ENCODE assay signal across 15 mouse cellular contexts in the genomic region with DNA sequence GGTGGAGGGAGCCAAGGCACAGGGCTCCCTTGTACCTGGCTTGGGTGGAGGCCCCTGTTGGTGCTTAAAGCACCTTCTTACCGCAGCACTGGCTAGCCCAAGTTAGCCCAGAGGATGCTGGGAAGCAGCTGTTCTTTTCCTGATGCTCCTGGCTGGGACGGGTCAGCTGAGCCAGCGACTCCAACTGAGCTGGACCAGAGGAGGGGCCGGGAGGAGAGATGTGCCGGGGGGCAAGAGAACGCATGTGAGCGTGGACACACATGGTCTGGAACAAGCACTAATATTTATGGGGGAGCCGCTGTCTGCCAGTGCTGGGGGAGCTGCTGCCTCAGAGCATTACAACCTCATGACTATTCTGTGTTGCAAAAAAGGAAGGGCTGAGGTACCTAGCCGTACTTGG. TPM values are rescaled to one million over a fixed set of nuclear protein-coding genes. Genes with fewer than 3 reads are reported as not detected.
A peak's percentile ranks its signal among the peaks of the same experiment; 100 is the strongest.
DNase-seq lines count a peak whose midpoint lies in the region; ATAC-seq and TF ChIP-seq lines count a peak whose summit lies in the region.
"Had no signal": no experiment of that assay in that cellular context is flagged by ENCODE, and none has a peak within 500 bp of the region (broad histone marks: within the 10 kb centered on the region; RNA-seq: fewer than 3 reads in every experiment).

No protein-coding gene starts in this region.

- H3K9me3 ChIP-seq in hindbrain, embryonic 10.5 days, result no peaks in the 10 kb centered on the region
- no peaks in the 10 kb centered on the region for H3K9me3 ChIP-seq in hindbrain, embryonic 14.5 days (ENCODE audit: control insufficient read depth, low read length)
- no peaks in the 10 kb centered on the region for H3K9me3 ChIP-seq in ES-E14 (ENCODE audit: control insufficient read depth, insufficient read depth, low read depth, low read length)
- H3K9me3 ChIP-seq in embryonic facial prominence, embryonic 13.5 days, result no peaks in the 10 kb centered on the region
- H3K9me3 ChIP-seq in limb, embryonic 15.5 days, result no peaks in the 10 kb centered on the region
- H3K9me3 ChIP-seq: neural tube, embryonic 13.5 days had no signal

- no peak for ATAC-seq in hindbrain, embryonic 14.5 days (ENCODE audit: low FRiP score)
- no peak for ATAC-seq in embryonic facial prominence, embryonic 13.5 days (ENCODE audit: insufficient number of reproducible peaks, insufficient read depth, low FRiP score, low TSS enrichment, low read depth)
- no peak; the same call in 1 of the 2 replicates for ATAC-seq in limb, embryonic 15.5 days (ENCODE audit: insufficient number of reproducible peaks, low FRiP score, low TSS enrichment, low read depth)

- no peak for TF ChIP-seq CTCF in thymus, adult 2 months (IDR thresholded peaks at IDR 0.05; ENCODE audit: borderline replicate concordance, control insufficient read depth, extremely low read depth, insufficient read depth, low read length, poor library complexity)

- in situ Hi-C loops in ES-E14 (cut with MboI; ENCODE audit: low sequenced_read_pairs in 2 of 2, unreplicated experiment in 2 of 2), result no loop called here

- peaks cover 17% of the 10 kb centered on the region for H3K36me3 ChIP-seq in hindbrain, embryonic 10.5 days
- H3K36me3 ChIP-seq in hindbrain, embryonic 14.5 days (replicated peaks; ENCODE audit: control insufficient read depth, insufficient read depth), result peaks cover 19% of the 10 kb centered on the region
- H3K36me3 ChIP-seq in ES-E14 (ENCODE audit: control insufficient read depth, insufficient read depth, low read length, poor library complexity, severe bottlenecking), result peaks cover 2% of the 10 kb centered on the region; the same call in 1 of the 2 replicates
- H3K36me3 ChIP-seq in embryonic facial prominence, embryonic 13.5 days, result peaks cover 21% of the 10 kb centered on the region
- peaks cover 16% of the 10 kb centered on the region for H3K36me3 ChIP-seq in limb, embryonic 15.5 days
- H3K36me3 ChIP-seq in thymus, adult 2 months (ENCODE audit: control insufficient read depth, insufficient read depth, low read length), result peaks cover 12% of the 10 kb centered on the region; the same call in 1 of the 2 replicates

- 48% methylated on average over 9 of the region's 9 CpGs for WGBS in hindbrain, embryonic 10.5 days
- WGBS in hindbrain, embryonic 14.5 days, result 55% methylated on average over 9 of the region's 9 CpGs
- WGBS in embryonic facial prominence, embryonic 13.5 days, result 30% methylated on average over 9 of the region's 9 CpGs
- WGBS in limb, embryonic 15.5 days, result 27% methylated on average over 9 of the region's 9 CpGs
- 91% methylated on average over 9 of the region's 9 CpGs for WGBS in thymus, adult 2 months

- H3K4me2 ChIP-seq in hindbrain, embryonic 14.5 days (replicated peaks), result no peak overlapping the region
- peak overlapping the region; percentile 46 for H3K4me2 ChIP-seq in embryonic facial prominence, embryonic 13.5 days
- H3K4me2 ChIP-seq in limb, embryonic 15.5 days, result peak overlapping the region; percentile 36
- H3K4me2 ChIP-seq: neural tube, embryonic 13.5 days had no signal

- TF ChIP-seq POLR2A in thymus, adult 2 months (IDR thresholded peaks at IDR 0.05; ENCODE audit: control insufficient read depth, extremely low read depth, insufficient read depth, low read length, poor library complexity), result no peak

- DNase-seq in hindbrain, embryonic 10.5 days (ENCODE audit: low spot score), result no peak
- DNase-seq in hindbrain, embryonic 14.5 days (ENCODE audit: low spot score), result no peak
- DNase-seq in ES-E14 (ENCODE audit: low read depth, low spot score), result no peak
- DNase-seq in heart, adult 9 months (ENCODE audit: low spot score in 2 of 2), result no peak
- DNase-seq in thymus, adult 2 months, result no peak
- DNase-seq: cerebellum, postnatal 25 days; heart, adult 18-20 months; kidney, adult 8-10 months; right cerebral cortex, postnatal 25 days had no signal

- H3K4me3 ChIP-seq in hindbrain, embryonic 10.5 days, result no peak overlapping the region
- no peak overlapping the region for H3K4me3 ChIP-seq in hindbrain, embryonic 14.5 days (replicated peaks; ENCODE audit: low read length)
- peak overlapping the region; percentile 35 to 46; a peak in 3 of 4 replicates for H3K4me3 ChIP-seq in ES-E14 (ENCODE audit: insufficient read depth in 1 of 2, low read depth in 1 of 2, low read length in 2 of 2, poor library complexity in 1 of 2, severe bottlenecking in 1 of 2)
- H3K4me3 ChIP-seq in embryonic facial prominence, embryonic 13.5 days, result no peak overlapping the region
- H3K4me3 ChIP-seq in limb, embryonic 15.5 days, result no peak overlapping the region
- no peak overlapping the region for H3K4me3 ChIP-seq in thymus, adult 2 months (ENCODE audit: control insufficient read depth, insufficient read depth, low read length)
- H3K4me3 ChIP-seq: neural tube, embryonic 13.5 days had no signal

- peak overlapping the region; percentile 51 for H3K27ac ChIP-seq in hindbrain, embryonic 10.5 days
- no peak overlapping the region for H3K27ac ChIP-seq in hindbrain, embryonic 14.5 days
- no peak overlapping the region for H3K27ac ChIP-seq in ES-E14 (ENCODE audit: insufficient read depth, low read depth, low read length, poor library complexity, severe bottlenecking)
- H3K27ac ChIP-seq in embryonic facial prominence, embryonic 13.5 days, result peak overlapping the region; percentile 92
- peak overlapping the region; percentile 94 for H3K27ac ChIP-seq in limb, embryonic 15.5 days
- no peak overlapping the region for H3K27ac ChIP-seq in thymus, adult 2 months (ENCODE audit: control insufficient read depth, insufficient read depth, low read length)
- H3K27ac ChIP-seq: liver, embryonic 14.5 days; neural tube, embryonic 13.5 days had no signal

- peaks cover 40% of the 10 kb centered on the region for H3K4me1 ChIP-seq in hindbrain, embryonic 10.5 days (replicated peaks)
- H3K4me1 ChIP-seq in hindbrain, embryonic 14.5 days (replicated peaks; ENCODE audit: control insufficient read depth, insufficient read depth, low read length), result no peaks in the 10 kb centered on the region
- H3K4me1 ChIP-seq in ES-E14 (ENCODE audit: control insufficient read depth in 2 of 2, insufficient read depth in 2 of 2, low read length in 2 of 2, poor library complexity in 1 of 2), result peaks cover 3 to 19% of the 10 kb centered on the region in 2 experiments; a peak in 1 of 4 replicates
- H3K4me1 ChIP-seq in embryonic facial prominence, embryonic 13.5 days, result peaks cover 37% of the 10 kb centered on the region
- H3K4me1 ChIP-seq in limb, embryonic 15.5 days, result peaks cover 58% of the 10 kb centered on the region
- peaks cover 4% of the 10 kb centered on the region; the same call in 1 of the 2 replicates for H3K4me1 ChIP-seq in thymus, adult 2 months (replicated peaks; ENCODE audit: control insufficient read depth, insufficient read depth, low read length)

- peaks cover 17% of the 10 kb centered on the region for H3K27me3 ChIP-seq in hindbrain, embryonic 10.5 days (ENCODE audit: insufficient read depth, poor library complexity, severe bottlenecking)
- no peaks in the 10 kb centered on the region for H3K27me3 ChIP-seq in hindbrain, embryonic 14.5 days (ENCODE audit: control insufficient read depth, insufficient read depth, low read length)
- peaks cover 2% of the 10 kb centered on the region; the same call in 1 of the 2 replicates for H3K27me3 ChIP-seq in embryonic facial prominence, embryonic 13.5 days
- H3K27me3 ChIP-seq in limb, embryonic 15.5 days, result 0 out of 2 replicates have a peak, but pooled peaks cover 2% of the 10 kb centered on the region
- H3K27me3 ChIP-seq in thymus, adult 2 months (ENCODE audit: control insufficient read depth, insufficient read depth, low read length), result no peaks in the 10 kb centered on the region

- no peak overlapping the region for H3K9ac ChIP-seq in hindbrain, embryonic 14.5 days
- H3K9ac ChIP-seq in ES-E14 (ENCODE audit: insufficient read depth, low read depth, low read length, poor library complexity, severe bottlenecking), result peak overlapping the region; percentile 8
- H3K9ac ChIP-seq in embryonic facial prominence, embryonic 13.5 days, result peak overlapping the region; percentile 49; the same call in 1 of the 2 replicates
- H3K9ac ChIP-seq in limb, embryonic 15.5 days, result no peak overlapping the region
- H3K9ac ChIP-seq: liver, embryonic 14.5 days; neural tube, embryonic 13.5 days had no signal

RNA-seq across cellular contexts. Expression of a gene that starts 7.6 kb away (rescaled TPM):
- 6.1 and 18.5 TPM in 2 replicates for polyA plus RNA-seq in hindbrain, embryonic 10.5 days (2016; fragmentation: Nextera tagmentation; extraction: Ambion mirVana)
- polyA plus RNA-seq in hindbrain, embryonic 14.5 days (2014; fragmentation: Nextera tagmentation; extraction: Ambion mirVana), result 8.1 and 9.9 TPM in 2 replicates
- 3.7 and 3.8 TPM in 2 replicates for total RNA-seq in ES-E14 (2012; rRNA removed)
- polyA plus RNA-seq in embryonic facial prominence, embryonic 13.5 days (2015; fragmentation: Nextera tagmentation; extraction: Ambion mirVana), result 33.9 and 43.4 TPM in 2 replicates
- 71.2 and 79.7 TPM in 2 replicates for polyA plus RNA-seq in limb, embryonic 15.5 days (2015; fragmentation: Nextera tagmentation; extraction: Ambion mirVana)
- polyA plus RNA-seq in thymus, adult 2 months (2012; rRNA removed), result 0.28 and 0.35 TPM in 2 replicates
- total RNA-seq: megakaryocyte, adult 5-6 weeks; MEL had no signal

RNA-seq across cellular contexts. Expression of a gene that starts 16.8 kb away (rescaled TPM):
- 95.4 and 101 TPM in 2 replicates for polyA plus RNA-seq in hindbrain, embryonic 10.5 days (2016; fragmentation: Nextera tagmentation; extraction: Ambion mirVana)
- 40.7 and 45.9 TPM in 2 replicates for polyA plus RNA-seq in hindbrain, embryonic 14.5 days (2014; fragmentation: Nextera tagmentation; extraction: Ambion mirVana)
- 54.8 and 54.9 TPM in 2 replicates for total RNA-seq in ES-E14 (2012; rRNA removed)
- polyA plus RNA-seq in embryonic facial prominence, embryonic 13.5 days (2015; fragmentation: Nextera tagmentation; extraction: Ambion mirVana), result 122 and 126 TPM in 2 replicates
- 120 and 128 TPM in 2 replicates for polyA plus RNA-seq in limb, embryonic 15.5 days (2015; fragmentation: Nextera tagmentation; extraction: Ambion mirVana)
- 48.0 and 55.1 TPM in 2 replicates for polyA plus RNA-seq in thymus, adult 2 months (2012; rRNA removed)

RNA-seq across cellular contexts. Expression of a gene that starts 22.8 kb away (rescaled TPM):
- polyA plus RNA-seq in hindbrain, embryonic 10.5 days (2016; fragmentation: Nextera tagmentation; extraction: Ambion mirVana), result 64.8 and 99.0 TPM in 2 replicates
- polyA plus RNA-seq in hindbrain, embryonic 14.5 days (2014; fragmentation: Nextera tagmentation; extraction: Ambion mirVana), result 84.2 and 90.0 TPM in 2 replicates
- 20.9 and 27.1 TPM in 2 replicates for total RNA-seq in ES-E14 (2012; rRNA removed)
- 48.8 and 57.0 TPM in 2 replicates for polyA plus RNA-seq in embryonic facial prominence, embryonic 13.5 days (2015; fragmentation: Nextera tagmentation; extraction: Ambion mirVana)
- 46.5 and 50.3 TPM in 2 replicates for polyA plus RNA-seq in limb, embryonic 15.5 days (2015; fragmentation: Nextera tagmentation; extraction: Ambion mirVana)
- 74.6 and 84.2 TPM in 2 replicates for polyA plus RNA-seq in thymus, adult 2 months (2012; rRNA removed)

RNA-seq across cellular contexts. Expression of a gene that starts 42.5 kb away (rescaled TPM):
- 88.2 and 89.5 TPM in 2 replicates for polyA plus RNA-seq in hindbrain, embryonic 10.5 days (2016; fragmentation: Nextera tagmentation; extraction: Ambion mirVana)
- polyA plus RNA-seq in hindbrain, embryonic 14.5 days (2014; fragmentation: Nextera tagmentation; extraction: Ambion mirVana), result 56.4 and 57.9 TPM in 2 replicates
- total RNA-seq in ES-E14 (2012; rRNA removed), result 50.5 and 56.9 TPM in 2 replicates
- 94.3 and 97.5 TPM in 2 replicates for polyA plus RNA-seq in embryonic facial prominence, embryonic 13.5 days (2015; fragmentation: Nextera tagmentation; extraction: Ambion mirVana)
- polyA plus RNA-seq in limb, embryonic 15.5 days (2015; fragmentation: Nextera tagmentation; extraction: Ambion mirVana), result 79.2 and 82.9 TPM in 2 replicates
- polyA plus RNA-seq in thymus, adult 2 months (2012; rRNA removed), result 66.0 and 67.9 TPM in 2 replicates

RNA-seq across cellular contexts. Expression of a gene that starts 46.5 kb away (rescaled TPM):
- polyA plus RNA-seq in hindbrain, embryonic 10.5 days (2016; fragmentation: Nextera tagmentation; extraction: Ambion mirVana), result 2.3 and 2.7 TPM in 2 replicates
- 7.2 and 8.2 TPM in 2 replicates for polyA plus RNA-seq in hindbrain, embryonic 14.5 days (2014; fragmentation: Nextera tagmentation; extraction: Ambion mirVana)
- total RNA-seq in ES-E14 (2012; rRNA removed), result 1.7 and 2.9 TPM in 2 replicates
- polyA plus RNA-seq in embryonic facial prominence, embryonic 13.5 days (2015; fragmentation: Nextera tagmentation; extraction: Ambion mirVana), result 18.5 and 22.0 TPM in 2 replicates
- polyA plus RNA-seq in limb, embryonic 15.5 days (2015; fragmentation: Nextera tagmentation; extraction: Ambion mirVana), result 15.9 and 16.6 TPM in 2 replicates
- 0.83 and 1.4 TPM in 2 replicates for polyA plus RNA-seq in thymus, adult 2 months (2012; rRNA removed)
- total RNA-seq: MEL had no signal

Comparison
In these comparisons a context has a peak if more than half of its experiments do, and no peak if none do; other contexts are left out.
1. H3K27ac ChIP-seq: peak in hindbrain, embryonic 10.5 days (single experiment), embryonic facial prominence, embryonic 13.5 days (single experiment) and limb, embryonic 15.5 days (single experiment); none in hindbrain, embryonic 14.5 days (single experiment), ES-E14 (single experiment) and thymus, adult 2 months (single experiment).
2. H3K4me3 ChIP-seq: peak in ES-E14 (2 of 2); none in hindbrain, embryonic 10.5 days (single experiment), hindbrain, embryonic 14.5 days (single experiment), embryonic facial prominence, embryonic 13.5 days (single experiment), limb, embryonic 15.5 days (single experiment) and thymus, adult 2 months (single experiment).
3. H3K9ac ChIP-seq: peak in ES-E14 (single experiment) and embryonic facial prominence, embryonic 13.5 days (single experiment); none in hindbrain, embryonic 14.5 days (single experiment) and limb, embryonic 15.5 days (single experiment).